Mouse (Mus musculus) brain, embryonic 14.5 days (tissue): ENCODE measurements at regions not wholly inside any gene's neighbourhood (a gene's known extent, or its start where the extent isn't known, plus 50 kb on each side); places are given as distances from the start of the nearest gene placed in this dataset.

Experiments used
- CTCF ChIP-seq: fragments of 200-500 bp; IDR thresholded peaks from 2 replicates; pipeline ENCODE4 v1.5.1; 2012; ENCODE audit warnings: inconsistent platforms, mild to moderate bottlenecking, moderate library complexity, borderline replicate concordance; ENCODE audit not compliant: insufficient read depth, insufficient read length; ENCODE audit errors: extremely low read depth
- POLR2A ChIP-seq: fragments of 200-500 bp; IDR thresholded peaks from 2 replicates; pipeline ENCODE4 v1.6.1; 2012; ENCODE audit warnings: mild to moderate bottlenecking, inconsistent platforms, borderline replicate concordance; ENCODE audit not compliant: poor library complexity, insufficient read depth, insufficient read length, severe bottlenecking; ENCODE audit errors: extremely low read depth

GRCm38 (mm10) chr1:128803433-128804060 is 211.5 kb upstream of the Cxcr4 start:
- TF ChIP-seq POLR2A: no peak
- TF ChIP-seq CTCF: no peak
